Mouse (Mus musculus) right cerebral cortex, postnatal 14 days (tissue): Measurements from ENCODE around the gene Manbal.

Experiments
- DNase-seq: peaks from one replicate; pipeline ENCODE4 v3.0.0; 2022

Manbal gene

GRCm38 (mm10) chr2:157418206-157418605 lies 50.8 kb downstream of the Manbal start, which contains the start of gene Src:
TSS of gene Src (plus strand) at chr2:157418444.
- DNase-seq, result no peak

- DNase-seq, result no peak
These were observed 51.2 kb downstream of the Manbal start for GRCm38 (mm10) chr2:157418609-157419071.

GRCm38 (mm10) chr2:157419506-157419905 lies 52.1 kb downstream of the Manbal start:
- DNase-seq, result no peak

GRCm38 (mm10) chr2:157420404-157420803 lies 53.0 kb downstream of the Manbal start:
- DNase-seq, result no peak

- DNase-seq, result no peak
These were observed 54.8 kb downstream of the Manbal start for GRCm38 (mm10) chr2:157422062-157422655.

- no peak for DNase-seq
These were observed 55.7 kb downstream of the Manbal start for GRCm38 (mm10) chr2:157422854-157423705.

- no peak for DNase-seq
These were observed 56.3 kb downstream of the Manbal start for GRCm38 (mm10) chr2:157423706-157424125.

- peak; percentile 61 for DNase-seq
These were observed 56.9 kb downstream of the Manbal start for GRCm38 (mm10) chr2:157424126-157424903.

- no peak for DNase-seq
These were observed 57.7 kb downstream of the Manbal start for GRCm38 (mm10) chr2:157424904-157425642.

- DNase-seq, result no peak
These were observed 58.2 kb downstream of the Manbal start for GRCm38 (mm10) chr2:157425643-157425988.

GRCm38 (mm10) chr2:157426171-157426570 lies 58.8 kb downstream of the Manbal start:
- no peak for DNase-seq

- no peak for DNase-seq
These were observed 59.8 kb downstream of the Manbal start for GRCm38 (mm10) chr2:157427164-157427563.

GRCm38 (mm10) chr2:157428351-157429139 lies 61.2 kb downstream of the Manbal start:
- DNase-seq, result no peak

- no peak for DNase-seq
These were observed 62.3 kb downstream of the Manbal start for GRCm38 (mm10) chr2:157429735-157430134.

- DNase-seq, result no peak
These were observed 63.5 kb downstream of the Manbal start for GRCm38 (mm10) chr2:157430667-157431429.

GRCm38 (mm10) chr2:157431912-157432311 lies 64.5 kb downstream of the Manbal start:
- no peak for DNase-seq

GRCm38 (mm10) chr2:157432476-157432875 lies 65.1 kb downstream of the Manbal start:
- peak; percentile 65 for DNase-seq

- no peak for DNase-seq
These were observed 66.6 kb downstream of the Manbal start for GRCm38 (mm10) chr2:157434041-157434440.

GRCm38 (mm10) chr2:157434497-157434896 lies 67.1 kb downstream of the Manbal start:
- peak; percentile 63 for DNase-seq

GRCm38 (mm10) chr2:157436496-157436895 lies 69.1 kb downstream of the Manbal start:
- DNase-seq, result no peak

- no peak for DNase-seq
These were observed 69.7 kb downstream of the Manbal start for GRCm38 (mm10) chr2:157437123-157437522.
